Mouse (Mus musculus) forebrain, embryonic 10.5 days (tissue): ENCODE data around the gene Tcl1b3. TPM values are rescaled to one million over a fixed set of nuclear protein-coding genes. Genes with fewer than 3 reads are reported as not detected.
"Not testable (repeated sequence)": the region's sequence is repeated elsewhere in the genome, so short reads cannot be mapped to it uniquely, and the experiment has no call there.

ENCODE experiments used
- DNase-seq: peaks from one replicate; pipeline ENCODE4 v3.0.0-alpha.2; 2017; ENCODE audit warnings: low spot score; ENCODE audit errors: extremely low spot score
- H3K27ac ChIP-seq: fragments of 300-500 bp; sonication (generic); 2 replicates; pipeline ENCODE4 v1.5.1; 2016; ENCODE audit warnings: mild to moderate bottlenecking
- H3K27me3 ChIP-seq: fragments of 300-500 bp; sonication (generic); 2 replicates; pipeline ENCODE4 v1.6.1; 2016; ENCODE audit warnings: mild to moderate bottlenecking; ENCODE audit not compliant: poor library complexity, severe bottlenecking
- H3K36me3 ChIP-seq: fragments of 300-500 bp; sonication (generic); replicated peaks from 2 replicates; pipeline ENCODE4 v1.6.1; 2016; ENCODE audit warnings: mild to moderate bottlenecking, moderate library complexity
- H3K4me1 ChIP-seq: fragments of 300-500 bp; sonication (generic); 2 replicates; pipeline ENCODE4 v1.6.1; 2016
- H3K4me3 ChIP-seq: fragments of 300-500 bp; sonication (generic); 2 replicates; pipeline ENCODE4 v1.5.1; 2016; ENCODE audit warnings: mild to moderate bottlenecking, moderate library complexity
- H3K9me3 ChIP-seq: fragments of 300-500 bp; sonication (generic); 2 replicates; pipeline ENCODE4 v1.6.1; 2016; ENCODE audit warnings: mild to moderate bottlenecking, moderate library complexity
- WGBS: fragments of 180-500 bp; shearing (Covaris S2); methylation state at CpG from one replicate; pipeline ENCODE4 v1.1.7; 2016; 5-methylcytosine and 5-hydroxymethylcytosine counted together
- polyA plus RNA-seq: library from polyadenylated mRNA; unstranded; fragments of >200 nt; fragmentation: Nextera tagmentation; extraction: Ambion mirVana; gene quantifications from 2 replicates; pipeline ENCODE4 v1.2.1, GENCODE M21; 2016

Tcl1b3 gene
- polyA plus RNA-seq = not detected in 2 replicates

- H3K27ac ChIP-seq, H3K36me3 ChIP-seq, DNase-seq, H3K4me3 ChIP-seq, H3K9me3 ChIP-seq, H3K4me1 ChIP-seq, H3K27me3 ChIP-seq: not testable (repeated sequence)
- 97% methylated on average over 6 of the region's 6 CpGs for WGBS
Observed at GRCm38 (mm10) chr12:105190743-105191142, at the start of gene Tcl1b3. Gene Tcl1b3 (plus strand): TSS chr12:105191043.

GRCm38 (mm10) chr12:105143096-105143495 lies 47.7 kb upstream of the Tcl1b3 start:
- Histone ChIP-seq H3K4me3 (no peak overlapping the region), H3K9me3 (no peaks in the 10 kb centered on the region), H3K36me3 (no peaks in the 10 kb centered on the region), H3K27me3 (no peaks in the 10 kb centered on the region), H3K27ac (no peak overlapping the region), H3K4me1 (no peaks in the 10 kb centered on the region)
- no peak for DNase-seq
- 94% methylated on average over 3 of the region's 3 CpGs for WGBS

GRCm38 (mm10) chr12:105144928-105145327 lies 45.9 kb upstream of the Tcl1b3 start:
- not testable (repeated sequence) for H3K4me1 ChIP-seq, H3K27me3 ChIP-seq, H3K4me3 ChIP-seq, H3K9me3 ChIP-seq, H3K27ac ChIP-seq, DNase-seq, H3K36me3 ChIP-seq
- 38% methylated on average over 1 of the region's 1 CpGs for whole genome bisulfite sequencing

- DNase-seq = no peak
- WGBS = 85% methylated on average over 3 of the region's 3 CpGs
- H3K27me3 ChIP-seq = no peaks in the 10 kb centered on the region
- H3K27ac ChIP-seq = no peak within 1 kb of the TSS
- no peaks in the 10 kb centered on the region for H3K9me3 ChIP-seq
- H3K4me1 ChIP-seq = no peaks in the 10 kb centered on the region
- no peak within 1 kb of the TSS for H3K4me3 ChIP-seq
- no peaks in the 10 kb centered on the region for H3K36me3 ChIP-seq
Observed at GRCm38 (mm10) chr12:105145714-105146113, 45.1 kb upstream of the Tcl1b3 start, which contains the start of gene Tcl1b2. Gene Tcl1b2 (plus strand): TSS chr12:105146014.

- H3K4me3 ChIP-seq, DNase-seq, H3K9me3 ChIP-seq, H3K36me3 ChIP-seq, H3K4me1 ChIP-seq, H3K27ac ChIP-seq, H3K27me3 ChIP-seq: not testable (repeated sequence)
- 80% methylated on average over 4 of the region's 4 CpGs for WGBS
Observed at GRCm38 (mm10) chr12:105155286-105155685, 35.6 kb upstream of the Tcl1b3 start.

- Histone ChIP-seq H3K27ac (no peak overlapping the region), H3K4me3 (no peak overlapping the region), H3K36me3 (no peaks in the 10 kb centered on the region), H3K27me3 (no peaks in the 10 kb centered on the region), H3K9me3 (no peaks in the 10 kb centered on the region), H3K4me1 (no peaks in the 10 kb centered on the region)
- DNase-seq = no peak
- WGBS = 88% methylated on average over 6 of the region's 6 CpGs
Observed at GRCm38 (mm10) chr12:105158842-105159241, 32.0 kb upstream of the Tcl1b3 start.

GRCm38 (mm10) chr12:105159390-105159789 lies 31.5 kb upstream of the Tcl1b3 start, which contains the start of gene Tcl1b1:
Gene Tcl1b1 (plus strand): TSS chr12:105159690.
- Histone ChIP-seq H3K36me3 (no peaks in the 10 kb centered on the region), H3K27me3 (no peaks in the 10 kb centered on the region), H3K4me1 (no peaks in the 10 kb centered on the region), H3K27ac (no peak within 1 kb of the TSS), H3K9me3 (no peaks in the 10 kb centered on the region), H3K4me3 (no peak within 1 kb of the TSS)
- WGBS = 80% methylated on average over 4 of the region's 4 CpGs
- no peak for DNase-seq

GRCm38 (mm10) chr12:105166734-105167133 lies 24.1 kb upstream of the Tcl1b3 start:
- no peaks in the 10 kb centered on the region for H3K9me3 ChIP-seq

GRCm38 (mm10) chr12:105173366-105173765 lies 17.5 kb upstream of the Tcl1b3 start:
- Histone ChIP-seq H3K4me3 (no peak overlapping the region), H3K36me3 (no peaks in the 10 kb centered on the region), H3K9me3 (no peaks in the 10 kb centered on the region), H3K27ac (no peak overlapping the region), H3K4me1 (no peaks in the 10 kb centered on the region), H3K27me3 (no peaks in the 10 kb centered on the region)
- DNase-seq = no peak
- WGBS = 92% methylated on average over 2 of the region's 2 CpGs

More at GRCm38 (mm10) chr12:105166734-105167133, 24.1 kb upstream of the Tcl1b3 start:
- Histone ChIP-seq H3K27me3 (no peaks in the 10 kb centered on the region), H3K4me3 (no peak overlapping the region), H3K27ac (no peak overlapping the region), H3K4me1 (no peaks in the 10 kb centered on the region), H3K36me3 (no peaks in the 10 kb centered on the region)
- WGBS = 74% methylated on average over 3 of the region's 3 CpGs
- no peak for DNase-seq

- 40% methylated on average over 2 of the region's 2 CpGs for WGBS
- not testable (repeated sequence) for H3K9me3 ChIP-seq, H3K27me3 ChIP-seq, H3K36me3 ChIP-seq, H3K27ac ChIP-seq, DNase-seq, H3K4me3 ChIP-seq, H3K4me1 ChIP-seq
Observed at GRCm38 (mm10) chr12:105174318-105174717, 16.5 kb upstream of the Tcl1b3 start.

GRCm38 (mm10) chr12:105176044-105176443 lies 14.8 kb upstream of the Tcl1b3 start, which contains the start of gene Tcl1b5:
Gene Tcl1b5 (plus strand): TSS chr12:105176344.
- H3K9me3 ChIP-seq, H3K4me1 ChIP-seq, H3K36me3 ChIP-seq, H3K27ac ChIP-seq, H3K4me3 ChIP-seq, DNase-seq, H3K27me3 ChIP-seq: not testable (repeated sequence)
- WGBS = 82% methylated on average over 3 of the region's 3 CpGs

GRCm38 (mm10) chr12:105181040-105181644 lies 9.7 kb upstream of the Tcl1b3 start:
- not testable (repeated sequence) for H3K27ac ChIP-seq, H3K4me3 ChIP-seq, H3K27me3 ChIP-seq, H3K4me1 ChIP-seq, H3K36me3 ChIP-seq, H3K9me3 ChIP-seq, DNase-seq
- WGBS = 77% methylated on average over 4 of the region's 4 CpGs

GRCm38 (mm10) chr12:105188980-105189379 lies 1.9 kb upstream of the Tcl1b3 start:
- not testable (repeated sequence) for H3K9me3 ChIP-seq, H3K4me3 ChIP-seq, H3K36me3 ChIP-seq, H3K4me1 ChIP-seq, H3K27ac ChIP-seq, H3K27me3 ChIP-seq, DNase-seq
- 64% methylated on average over 2 of the region's 2 CpGs for WGBS
